Mouse (Mus musculus) midbrain, embryonic 16.5 days (tissue): ENCODE data around the gene Gm9803. TPM values are rescaled to one million over a fixed set of nuclear protein-coding genes. Genes with fewer than 3 reads are reported as not detected.

Source experiments
- ATAC-seq: fragments of 200-750 bp; cut with Nextera tagmentation; 2 replicates; pipeline ENCODE4 v1.8.0; 2017; ENCODE audit warnings: moderate TSS enrichment
- H3K27ac ChIP-seq: fragments of 300-500 bp; sonication (generic); 2 replicates; pipeline ENCODE4 v1.5.1; 2014; ENCODE audit warnings: mild to moderate bottlenecking, low read length, mixed read lengths
- H3K27me3 ChIP-seq: fragments of 300-500 bp; sonication (generic); 2 replicates; pipeline ENCODE4 v1.6.1; 2014; ENCODE audit warnings: low read depth, low read length, mixed read lengths; ENCODE audit not compliant: control insufficient read depth, insufficient read depth
- H3K36me3 ChIP-seq: fragments of 300-500 bp; sonication (generic); 2 replicates; pipeline ENCODE4 v1.6.1; 2014; ENCODE audit warnings: mild to moderate bottlenecking, low read length, moderate library complexity, mixed read lengths; ENCODE audit not compliant: control insufficient read depth, insufficient read depth
- H3K4me1 ChIP-seq: fragments of 300-500 bp; sonication (generic); 2 replicates; pipeline ENCODE4 v1.6.1; 2014; ENCODE audit warnings: mild to moderate bottlenecking, low read length, mixed read lengths; ENCODE audit not compliant: control insufficient read depth, insufficient read depth
- H3K4me2 ChIP-seq: fragments of 300-500 bp; sonication (generic); 2 replicates; pipeline ENCODE4 v1.6.1; 2014; ENCODE audit warnings: mild to moderate bottlenecking, low read length, mixed read lengths
- H3K4me3 ChIP-seq: fragments of 300-500 bp; sonication (generic); 2 replicates; pipeline ENCODE4 v1.5.1; 2014; ENCODE audit warnings: low read depth, mild to moderate bottlenecking, low read length, moderate library complexity, mixed read lengths
- H3K9ac ChIP-seq: fragments of 300-500 bp; sonication (generic); 2 replicates; pipeline ENCODE4 v1.6.1; 2014; ENCODE audit warnings: low read depth, low read length, mixed read lengths
- H3K9me3 ChIP-seq: fragments of 300-500 bp; sonication (generic); replicated peaks from 2 replicates; pipeline ENCODE4 v1.6.1; 2014; ENCODE audit warnings: mild to moderate bottlenecking, low read length, mixed read lengths; ENCODE audit not compliant: control insufficient read depth, poor library complexity, severe bottlenecking
- WGBS: fragments of 180-500 bp; shearing (Covaris S2); extraction: QIAGEN DNeasy Blood & Tissue Kit; methylation state at CpG from one replicate; pipeline ENCODE4 v1.1.7; 2014; 5-methylcytosine and 5-hydroxymethylcytosine counted together
- polyA plus RNA-seq: library from polyadenylated mRNA; unstranded; fragments of >200 nt; fragmentation: Nextera tagmentation; extraction: Ambion mirVana; gene quantifications from 2 replicates; pipeline ENCODE4 v1.2.1, GENCODE M21; 2015

The Gm9803 gene
- polyA plus RNA-seq, 1 experiment from 2014 or later, result 16.6 TPM

DNA sequence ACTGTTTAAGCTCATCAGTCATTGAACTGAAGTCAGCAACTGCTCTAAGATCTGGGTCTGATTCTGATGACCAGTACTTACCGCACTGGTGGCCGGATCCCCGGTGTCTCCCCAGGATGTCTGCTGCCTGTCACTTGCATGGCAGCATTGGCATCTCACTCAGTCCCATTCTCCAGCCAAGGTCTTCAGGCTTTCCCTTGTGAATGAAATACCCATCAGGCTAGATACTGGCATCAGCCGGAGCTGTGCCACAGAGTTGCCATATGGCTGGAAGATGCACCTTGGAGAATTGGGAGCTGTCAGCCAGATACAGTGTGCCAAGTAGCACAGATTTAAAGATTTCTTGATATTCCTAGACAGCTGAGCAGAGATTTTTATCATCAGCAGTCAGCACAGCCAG lies 21.3 kb upstream of the Gm9803 start:
- Histone ChIP-seq H3K27me3 (no peaks in the 10 kb centered on the region), H3K36me3 (peaks cover 15% of the 10 kb centered on the region), H3K9me3 (no peaks in the 10 kb centered on the region), H3K9ac (no peak overlapping the region), H3K27ac (no peak overlapping the region), H3K4me2 (no peak overlapping the region), H3K4me3 (no peak overlapping the region), H3K4me1 (no peaks in the 10 kb centered on the region)
- WGBS, result 96% methylated on average over 4 of the region's 4 CpGs
- ATAC-seq, result no peak

DNA sequence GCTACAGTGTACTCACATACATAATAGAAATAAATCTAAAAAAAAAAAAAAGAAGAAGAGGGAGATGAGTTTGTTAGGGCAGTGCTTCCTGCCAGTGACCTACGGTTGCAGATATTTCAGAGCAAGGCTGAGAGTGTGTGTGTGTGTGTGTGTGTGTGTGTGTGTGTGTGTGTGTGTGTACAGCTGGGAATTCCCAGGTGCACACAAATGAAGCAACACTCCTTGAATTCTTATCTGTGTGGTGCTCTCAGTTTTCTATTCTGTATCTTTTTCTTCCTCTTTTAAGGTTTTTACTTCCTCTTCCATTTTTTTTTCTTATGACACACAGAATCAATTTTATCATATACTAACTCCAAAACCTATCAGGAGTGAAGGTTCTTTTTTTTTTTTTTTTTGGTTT lies 19.6 kb upstream of the Gm9803 start:
- no peak overlapping the region for H3K4me2 ChIP-seq
- H3K4me3 ChIP-seq, result no peak overlapping the region
- WGBS, result 85% methylated on average over 1 of the region's 1 CpGs
- no peaks in the 10 kb centered on the region for H3K27me3 ChIP-seq
- no peak overlapping the region for H3K27ac ChIP-seq
- ATAC-seq, result no peak
- no peak overlapping the region for H3K9ac ChIP-seq
- no peaks in the 10 kb centered on the region for H3K4me1 ChIP-seq
- no peaks in the 10 kb centered on the region for H3K9me3 ChIP-seq
- peaks cover 4% of the 10 kb centered on the region for H3K36me3 ChIP-seq

DNA sequence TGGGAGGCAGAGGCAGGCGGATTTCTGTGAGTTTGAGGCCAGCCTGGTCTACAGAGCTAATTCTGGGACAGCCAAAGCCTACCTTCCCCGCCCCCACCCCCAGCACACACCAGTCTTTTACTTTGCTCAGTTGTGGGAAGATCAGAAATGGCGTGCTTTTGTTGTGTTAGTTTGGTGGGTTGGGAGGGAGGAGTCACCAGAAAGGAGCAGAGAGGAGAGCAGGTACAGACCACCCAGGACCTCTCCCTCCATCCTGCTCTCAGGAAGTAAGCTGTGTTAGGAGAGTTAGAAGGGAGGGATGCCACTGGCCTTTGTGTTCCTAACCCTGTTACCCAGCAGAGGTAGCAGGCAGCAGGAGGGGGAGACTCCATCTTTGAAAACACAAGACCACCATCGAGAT lies 16.8 kb upstream of the Gm9803 start:
- no peaks in the 10 kb centered on the region for H3K9me3 ChIP-seq
- ATAC-seq, result no peak
- no peak overlapping the region for H3K4me3 ChIP-seq
- WGBS, result 71% methylated on average over 4 of the region's 4 CpGs
- H3K27ac ChIP-seq, result no peak overlapping the region
- no peaks in the 10 kb centered on the region for H3K4me1 ChIP-seq
- H3K27me3 ChIP-seq, result no peaks in the 10 kb centered on the region
- no peak overlapping the region for H3K9ac ChIP-seq
- H3K36me3 ChIP-seq, result peaks cover 25% of the 10 kb centered on the region
- no peak overlapping the region for H3K4me2 ChIP-seq

DNA sequence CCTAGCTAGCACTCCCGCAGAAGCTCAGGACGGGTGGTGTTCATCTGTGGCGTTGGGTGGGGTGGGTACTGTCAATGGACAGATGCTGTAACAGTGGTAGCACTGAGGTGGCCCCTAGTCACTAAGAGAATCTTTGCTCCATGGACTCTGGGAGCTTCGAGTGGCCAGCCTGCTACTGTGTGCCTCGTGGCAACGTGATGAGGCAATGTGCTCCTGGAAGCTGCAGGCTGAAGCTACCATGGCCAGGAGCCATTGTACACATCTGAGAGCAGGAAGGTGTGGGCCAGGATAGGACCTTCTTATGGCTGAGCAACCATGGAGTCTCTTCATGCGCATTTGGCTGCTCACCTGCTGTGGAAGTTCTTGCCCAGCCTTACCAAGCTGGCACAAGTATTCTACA lies 14.7 kb upstream of the Gm9803 start:
- H3K4me2 ChIP-seq, result no peak overlapping the region
- peaks cover 25% of the 10 kb centered on the region for H3K36me3 ChIP-seq
- H3K9ac ChIP-seq, result no peak overlapping the region
- H3K9me3 ChIP-seq, result no peaks in the 10 kb centered on the region
- WGBS, result 97% methylated on average over 7 of the region's 7 CpGs
- H3K4me1 ChIP-seq, result no peaks in the 10 kb centered on the region
- H3K27ac ChIP-seq, result no peak overlapping the region
- no peaks in the 10 kb centered on the region for H3K27me3 ChIP-seq
- no peak overlapping the region for H3K4me3 ChIP-seq
- ATAC-seq, result no peak

DNA sequence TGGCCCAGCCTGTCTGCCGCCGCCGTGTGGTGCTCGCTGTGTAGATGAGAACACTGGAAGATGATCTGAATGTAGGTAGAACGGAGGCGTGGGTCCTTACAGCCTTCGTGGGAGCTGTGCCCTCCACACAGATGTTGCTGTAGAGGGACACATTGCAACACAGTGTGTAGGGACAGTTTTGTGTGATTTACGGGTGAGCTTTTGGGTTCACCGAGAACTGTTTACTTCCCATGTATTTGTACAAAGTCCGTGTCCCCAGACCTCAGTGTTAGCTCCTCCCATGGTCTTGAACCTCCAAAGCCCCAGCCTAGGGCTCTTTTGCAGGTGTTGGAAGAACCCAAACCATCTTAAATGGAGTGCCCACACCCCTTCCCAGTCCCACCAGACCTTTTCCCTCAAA lies 10.9 kb upstream of the Gm9803 start:
- H3K9ac ChIP-seq, result no peak overlapping the region
- H3K4me2 ChIP-seq, result no peak overlapping the region
- H3K27me3 ChIP-seq, result no peaks in the 10 kb centered on the region
- no peak for ATAC-seq
- no peak overlapping the region for H3K27ac ChIP-seq
- no peak overlapping the region for H3K4me3 ChIP-seq
- H3K9me3 ChIP-seq, result no peaks in the 10 kb centered on the region
- no peaks in the 10 kb centered on the region for H3K4me1 ChIP-seq
- peaks cover 28% of the 10 kb centered on the region for H3K36me3 ChIP-seq
- WGBS, result 93% methylated on average over 10 of the region's 10 CpGs

GRCm38 (mm10) chr10:43516992-43517660 lies 6.8 kb upstream of the Gm9803 start:
- Histone ChIP-seq H3K36me3 (peaks cover 3% of the 10 kb centered on the region; the same call in 1 of the 2 replicates), H3K9me3 (no peaks in the 10 kb centered on the region), H3K4me3 (no peak overlapping the region), H3K27me3 (no peaks in the 10 kb centered on the region), H3K4me2 (no peak overlapping the region), H3K9ac (no peak overlapping the region), H3K4me1 (no peaks in the 10 kb centered on the region), H3K27ac (no peak overlapping the region)
- WGBS, result 79% methylated on average over 6 of the region's 6 CpGs
- no peak; the same call in 1 of the 2 replicates for ATAC-seq

- Histone ChIP-seq H3K27me3 (no peaks in the 10 kb centered on the region), H3K4me3 (no peak overlapping the region), H3K9me3 (no peaks in the 10 kb centered on the region), H3K4me1 (no peaks in the 10 kb centered on the region), H3K36me3 (peaks cover 3% of the 10 kb centered on the region; the same call in 1 of the 2 replicates), H3K27ac (no peak overlapping the region), H3K4me2 (no peak overlapping the region), H3K9ac (no peak overlapping the region)
- ATAC-seq, result no peak
- 64% methylated on average over 4 of the region's 4 CpGs for WGBS
Measured at GRCm38 (mm10) chr10:43517836-43518235, 6.0 kb upstream of the Gm9803 start.

- 85% methylated on average over 12 of the region's 13 CpGs for WGBS
- no peak overlapping the region for H3K4me3 ChIP-seq
Measured at GRCm38 (mm10) chr10:43518368-43518767, 5.5 kb upstream of the Gm9803 start.

GRCm38 (mm10) chr10:43519977-43520376 lies 3.9 kb upstream of the Gm9803 start:
- no peak overlapping the region for H3K27ac ChIP-seq
- H3K27me3 ChIP-seq, result no peaks in the 10 kb centered on the region
- H3K4me3 ChIP-seq, result no peak overlapping the region
- H3K4me1 ChIP-seq, result no peaks in the 10 kb centered on the region
- no peak overlapping the region for H3K4me2 ChIP-seq
- no peaks in the 10 kb centered on the region for H3K9me3 ChIP-seq
- ATAC-seq, result no peak
- no peak overlapping the region for H3K9ac ChIP-seq
- 98% methylated on average over 2 of the region's 2 CpGs for WGBS
- H3K36me3 ChIP-seq, result peaks cover 3% of the 10 kb centered on the region; the same call in 1 of the 2 replicates

More at GRCm38 (mm10) chr10:43518368-43518767, 5.5 kb upstream of the Gm9803 start:
- H3K4me1 ChIP-seq, result no peaks in the 10 kb centered on the region
- no peaks in the 10 kb centered on the region for H3K9me3 ChIP-seq
- no peak overlapping the region for H3K4me2 ChIP-seq
- H3K36me3 ChIP-seq, result peaks cover 3% of the 10 kb centered on the region; the same call in 1 of the 2 replicates
- no peaks in the 10 kb centered on the region for H3K27me3 ChIP-seq
- no peak overlapping the region for H3K9ac ChIP-seq
- H3K27ac ChIP-seq, result no peak overlapping the region
- no peak for ATAC-seq
